Mouse (Mus musculus) fibroblast of lung, adult 2 months (primary cell): ENCODE measurements at regions not wholly inside any gene's neighbourhood (a gene's known extent, or its start where the extent isn't known, plus 50 kb on each side); places are given as distances from the start of the nearest gene placed in this dataset.

Experiments
- DNase-seq: peaks from one replicate; pipeline ENCODE4 v3.0.0-alpha.2; 2011; ENCODE audit warnings: low read depth

DNA sequence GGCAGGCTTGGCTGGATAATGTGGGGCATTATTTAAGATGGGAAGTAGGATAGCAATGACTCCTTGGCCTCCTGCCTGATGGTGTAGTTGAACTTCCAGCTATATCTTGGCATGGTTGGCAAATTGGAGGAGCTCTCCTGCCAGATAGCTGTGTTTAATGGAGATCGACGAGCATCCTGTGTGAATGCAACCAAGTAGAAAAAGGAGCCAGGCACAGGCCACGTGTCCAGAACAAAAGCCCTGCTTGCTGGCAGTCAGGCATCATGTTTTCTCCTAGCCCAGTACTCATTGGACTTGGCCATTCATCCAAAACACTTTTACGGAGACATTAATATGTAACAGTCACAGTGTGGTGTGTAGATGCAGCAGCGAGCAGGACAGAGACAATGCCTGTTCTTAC is 211.8 kb upstream of the 9630041A04Rik start:
- DNase-seq: no peak

- no peak for DNase-seq
These were observed 220.1 kb upstream of the 9630041A04Rik start for GRCm38 (mm10) chr9:101641524-101641923.

DNA sequence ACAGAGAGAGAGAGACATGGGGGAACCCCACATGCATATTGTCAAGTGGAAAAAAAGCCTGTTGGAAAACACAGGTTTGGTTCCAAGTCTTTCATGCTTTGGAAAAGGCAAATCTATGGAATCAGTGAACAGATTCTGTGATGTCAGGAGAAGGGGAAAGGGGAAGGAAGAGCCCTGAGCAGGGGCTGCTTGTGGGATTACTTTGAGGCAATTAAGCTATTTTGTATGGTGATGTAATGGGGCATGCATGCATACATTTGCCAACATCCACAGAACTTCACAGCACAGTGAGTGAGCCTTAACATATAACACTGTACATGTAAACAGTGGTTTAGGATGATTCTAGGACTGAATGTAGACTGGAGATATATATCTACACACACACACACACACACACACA is 221.0 kb upstream of the 9630041A04Rik start:
- DNase-seq: no peak

DNA sequence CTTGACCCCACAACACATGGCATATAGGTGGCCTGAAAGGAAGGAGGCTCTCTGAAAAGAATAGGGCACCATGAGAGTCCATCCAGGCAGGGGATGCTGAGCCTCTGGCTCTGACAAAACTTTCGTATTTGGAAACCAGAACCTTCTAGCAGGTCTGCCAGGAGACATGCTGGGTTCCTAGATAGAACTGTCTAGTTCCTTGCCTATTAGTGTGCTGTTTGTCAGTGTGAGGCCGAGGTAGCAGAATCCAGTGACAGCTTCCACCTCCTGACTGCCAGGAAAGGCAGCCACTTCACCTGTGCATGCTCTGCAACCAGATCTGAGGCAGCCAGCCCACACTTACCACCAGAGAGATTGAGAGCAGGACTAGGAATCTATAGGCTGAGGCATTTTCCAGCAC is 245.4 kb upstream of the 9630041A04Rik start:
- no peak for DNase-seq

- DNase-seq: no peak
These were observed 246.5 kb upstream of the 9630041A04Rik start for GRCm38 (mm10) chr9:101615176-101615575.

GRCm38 (mm10) chr9:101613933-101614332 is 247.7 kb upstream of the 9630041A04Rik start:
- no peak for DNase-seq

DNA sequence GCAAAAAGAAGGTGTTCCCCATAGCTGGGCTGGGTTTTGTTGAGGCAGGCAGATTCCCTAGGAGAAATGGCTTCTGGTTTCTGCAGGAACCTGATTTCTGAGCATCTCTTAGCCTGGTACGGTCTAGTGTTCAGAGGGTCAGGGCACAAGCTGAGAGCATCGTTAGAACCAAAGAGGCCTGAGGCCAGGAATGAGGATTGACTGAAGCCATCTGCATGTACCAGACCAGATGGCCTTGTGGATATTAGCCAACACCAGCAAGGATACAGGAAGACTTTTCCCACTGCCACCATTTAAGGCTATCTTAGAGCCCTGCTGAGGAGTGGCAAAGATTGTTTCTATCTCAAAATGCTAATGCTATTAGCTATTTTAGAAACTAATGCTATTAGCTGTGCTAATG is 248.2 kb upstream of the 9630041A04Rik start:
- DNase-seq: no peak

GRCm38 (mm10) chr9:101612971-101613370 is 248.7 kb upstream of the 9630041A04Rik start:
- DNase-seq: no peak

DNA sequence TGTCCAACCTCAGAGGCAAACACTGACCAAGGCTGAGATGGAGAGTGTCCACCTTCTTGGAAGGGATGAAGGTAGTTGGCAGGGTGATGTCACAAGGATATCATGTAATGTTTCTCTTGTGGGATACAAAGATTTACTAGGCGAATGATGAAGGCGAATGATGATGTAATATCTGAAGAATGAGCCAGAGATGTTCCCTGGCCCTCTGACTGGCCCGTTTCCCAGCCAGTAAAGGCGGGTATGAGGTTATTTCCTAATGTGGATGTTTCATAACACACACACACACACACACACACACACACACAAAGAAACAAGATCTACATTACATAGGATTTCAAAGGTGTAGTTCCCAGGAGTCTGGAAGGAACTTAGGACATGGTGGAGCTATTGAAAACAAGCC is 249.1 kb upstream of the 9630041A04Rik start:
- DNase-seq: no peak

DNA sequence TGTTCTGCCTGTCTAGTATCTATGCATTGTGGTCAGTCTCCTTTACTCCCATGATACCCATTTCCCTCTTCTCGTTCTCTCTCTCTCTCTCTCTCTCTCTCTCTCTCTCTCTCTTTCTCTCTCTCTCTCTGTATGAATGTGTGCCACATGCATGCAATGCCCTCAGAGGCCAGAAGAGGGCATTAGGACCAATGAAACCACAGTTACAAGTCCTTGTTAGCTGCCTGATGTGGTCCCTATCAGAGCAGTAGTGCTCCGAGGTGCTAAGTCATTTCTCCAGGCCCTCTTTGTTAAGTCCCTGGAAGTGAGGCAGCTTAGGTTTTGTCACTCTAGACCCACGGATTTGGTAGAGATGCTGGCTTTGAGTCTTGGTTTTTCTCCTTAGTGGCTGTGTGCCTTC is 250.2 kb upstream of the 9630041A04Rik start:
- DNase-seq: no peak

DNA sequence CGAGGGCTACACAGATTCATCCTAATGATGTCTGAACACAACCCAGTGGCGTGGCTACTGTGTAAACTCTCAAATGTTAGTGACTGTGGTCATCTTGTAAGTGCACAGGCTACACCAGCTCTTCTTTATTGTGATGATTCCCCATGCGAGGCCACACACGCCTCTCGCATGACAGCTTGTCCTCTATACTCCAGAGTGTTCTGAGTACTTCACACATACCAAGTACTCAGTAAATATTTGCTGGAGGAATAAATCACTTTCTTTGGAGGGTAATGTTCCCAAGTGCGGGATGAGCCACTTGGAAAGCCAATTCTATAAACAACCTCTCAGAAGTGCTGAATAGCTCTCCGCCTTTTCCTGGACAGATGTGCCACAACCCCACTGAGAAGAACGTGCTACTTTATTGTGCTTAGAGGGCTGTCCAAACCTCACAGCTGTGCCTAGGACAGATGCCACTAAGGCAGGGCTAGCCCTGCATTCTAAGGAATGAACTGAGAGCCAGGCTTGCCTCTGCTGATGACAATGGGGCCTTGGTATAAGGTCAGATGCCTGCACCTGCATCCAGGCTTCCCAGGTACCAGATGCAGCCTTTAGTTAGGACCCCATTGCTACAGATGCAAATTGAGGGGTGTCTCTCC is 250.7 kb upstream of the 9630041A04Rik start:
- no peak for DNase-seq

DNA sequence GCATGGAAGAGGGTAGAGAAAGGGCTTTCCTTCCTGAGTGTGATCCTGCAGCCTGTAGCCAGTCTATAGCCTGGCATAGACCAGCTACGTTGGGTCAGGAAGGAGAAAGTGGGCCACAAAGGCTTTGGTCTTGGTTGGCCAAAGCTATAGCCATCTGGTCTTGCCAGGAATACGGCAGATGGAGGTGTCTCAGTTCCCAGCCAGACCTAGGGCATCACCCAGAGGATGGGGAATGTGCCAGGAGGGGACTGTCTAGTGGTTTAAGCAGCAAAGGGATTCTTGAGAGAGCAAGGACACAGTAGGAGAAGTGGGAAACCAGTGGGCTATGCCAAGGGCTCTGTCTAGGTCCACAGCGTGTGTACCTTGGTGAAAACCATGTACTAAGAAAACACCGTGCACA is 251.3 kb upstream of the 9630041A04Rik start:
- no peak for DNase-seq

DNA sequence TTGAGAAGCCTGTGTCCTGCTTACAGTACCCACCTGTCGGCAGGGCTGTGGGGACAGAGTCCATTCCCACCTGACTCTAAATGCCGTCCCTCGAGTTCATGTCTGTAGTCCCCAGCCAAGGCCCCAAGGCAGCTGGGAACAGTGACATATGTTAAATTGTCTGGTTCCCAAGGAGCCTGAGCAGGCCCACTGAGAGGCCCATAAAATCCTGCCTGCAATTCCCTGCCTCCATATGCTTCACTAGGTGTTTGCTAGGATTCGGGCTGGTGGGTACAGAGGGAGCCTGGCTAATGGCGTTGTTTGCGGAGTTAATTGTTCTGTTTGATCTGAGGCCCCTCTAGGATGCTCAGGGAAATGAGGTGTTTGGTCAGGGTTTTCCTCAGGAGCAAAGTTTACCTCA is 258.8 kb upstream of the 9630041A04Rik start:
- no peak for DNase-seq

GRCm38 (mm10) chr9:101596898-101597297 is 264.7 kb upstream of the 9630041A04Rik start:
- DNase-seq: no peak

DNA sequence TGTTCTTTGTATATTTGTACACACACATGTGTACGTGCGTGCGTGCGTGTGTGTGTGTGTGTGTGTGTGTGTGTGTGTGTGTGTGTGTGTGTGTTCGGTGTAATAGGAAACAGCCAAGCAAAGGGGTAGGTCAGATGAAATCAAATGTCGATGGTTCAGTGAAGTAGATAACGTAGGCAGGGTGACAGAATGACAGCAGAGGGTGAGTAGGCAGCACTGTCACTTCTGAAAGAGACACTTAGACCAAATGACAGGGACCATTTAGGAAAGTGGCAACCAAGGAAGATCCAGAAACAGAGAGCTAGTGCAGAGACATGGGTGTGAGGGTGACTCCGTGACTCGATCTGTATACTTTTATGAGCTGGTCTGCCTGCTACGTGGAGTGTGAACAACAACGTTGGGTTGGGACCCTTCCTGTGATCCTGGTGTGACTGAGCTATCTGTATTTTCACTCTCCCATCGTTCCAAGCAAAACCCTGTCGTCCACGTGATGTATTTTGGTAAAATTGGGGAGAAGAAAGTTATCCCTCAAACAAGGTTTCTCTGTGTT is 266.5 kb upstream of the 9630041A04Rik start:
- DNase-seq: no peak

- DNase-seq: no peak
These were observed 269.0 kb upstream of the 9630041A04Rik start for GRCm38 (mm10) chr9:101592621-101593020.

DNA sequence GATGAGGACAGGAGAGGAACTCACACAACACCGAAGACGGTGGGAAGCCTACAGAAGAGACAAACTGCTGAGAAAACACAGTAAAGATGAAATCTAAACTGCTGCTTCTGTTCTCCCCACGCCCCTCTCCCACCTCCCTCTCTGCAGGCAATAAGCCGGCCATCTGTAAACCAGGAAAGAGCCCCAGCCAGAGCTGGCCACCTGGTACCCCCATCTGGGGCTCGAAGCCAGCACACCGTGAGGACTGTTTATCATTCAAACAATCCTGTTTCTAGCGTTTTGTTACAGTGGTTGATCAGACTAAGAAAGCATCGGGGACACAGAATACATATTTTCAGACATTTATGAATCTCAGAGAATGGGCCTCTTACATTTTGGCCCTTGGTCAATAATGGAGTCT is 270.0 kb upstream of the 9630041A04Rik start:
- no peak for DNase-seq

GRCm38 (mm10) chr9:101590310-101590709 is 271.3 kb upstream of the 9630041A04Rik start:
- DNase-seq: no peak

DNA sequence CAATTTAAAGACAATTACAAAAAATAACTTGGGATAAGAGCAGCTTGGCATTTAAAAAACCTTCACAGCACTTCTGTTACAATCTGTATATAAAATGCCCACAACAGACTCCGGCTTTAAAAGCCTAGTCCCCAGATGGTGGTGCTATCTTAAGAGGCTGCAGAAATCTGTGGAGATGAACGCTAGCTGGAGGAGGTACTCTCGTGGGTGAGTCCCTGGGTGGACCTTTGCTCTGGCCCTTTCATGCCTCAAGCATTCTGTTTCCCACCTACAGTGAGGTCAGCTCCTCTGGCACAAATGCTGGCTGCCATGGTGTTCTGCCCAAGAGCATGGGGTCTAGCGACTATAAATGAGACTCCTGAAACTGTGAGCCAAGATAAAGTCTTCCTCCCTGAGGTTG is 280.6 kb upstream of the 9630041A04Rik start:
- no peak for DNase-seq

DNA sequence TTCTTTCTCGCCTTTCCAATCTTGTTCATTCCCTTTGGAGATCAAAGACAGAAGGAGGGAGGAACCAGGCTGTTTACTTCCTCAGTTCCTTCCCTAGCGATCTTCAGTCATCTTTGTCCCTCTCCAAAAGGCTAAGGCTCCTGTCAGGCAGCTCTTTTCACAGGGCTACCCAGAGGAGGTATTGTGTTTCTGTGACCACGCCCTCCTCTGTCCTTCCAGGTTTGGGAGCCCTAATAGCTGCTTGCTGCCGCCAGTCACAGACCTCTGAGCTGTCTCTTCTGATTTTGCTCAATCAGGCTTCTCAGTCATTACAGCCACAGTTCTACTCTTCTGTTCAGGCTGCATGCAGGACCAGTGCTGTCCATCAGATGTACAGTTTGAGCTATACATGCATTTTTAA is 290.9 kb upstream of the 9630041A04Rik start:
- no peak for DNase-seq

- DNase-seq: no peak
These were observed 298.4 kb upstream of the 9630041A04Rik start for GRCm38 (mm10) chr9:101563196-101563595.

GRCm38 (mm10) chr9:101559366-101559765 is 302.3 kb upstream of the 9630041A04Rik start:
- no peak for DNase-seq

- no peak for DNase-seq
These were observed 303.5 kb upstream of the Ppp2r3a start for GRCm38 (mm10) chr9:101555011-101555673.

- DNase-seq: no peak
These were observed 301.2 kb upstream of the Ppp2r3a start for GRCm38 (mm10) chr9:101552789-101553188.
